Mouse (Mus musculus): ENCODE measurements around the gene Abca15.
"Not testable (repeated sequence)": the region's sequence is repeated elsewhere in the genome, so short reads cannot be mapped to it uniquely, and the experiment has no call there.

The Abca15 gene

DNA sequence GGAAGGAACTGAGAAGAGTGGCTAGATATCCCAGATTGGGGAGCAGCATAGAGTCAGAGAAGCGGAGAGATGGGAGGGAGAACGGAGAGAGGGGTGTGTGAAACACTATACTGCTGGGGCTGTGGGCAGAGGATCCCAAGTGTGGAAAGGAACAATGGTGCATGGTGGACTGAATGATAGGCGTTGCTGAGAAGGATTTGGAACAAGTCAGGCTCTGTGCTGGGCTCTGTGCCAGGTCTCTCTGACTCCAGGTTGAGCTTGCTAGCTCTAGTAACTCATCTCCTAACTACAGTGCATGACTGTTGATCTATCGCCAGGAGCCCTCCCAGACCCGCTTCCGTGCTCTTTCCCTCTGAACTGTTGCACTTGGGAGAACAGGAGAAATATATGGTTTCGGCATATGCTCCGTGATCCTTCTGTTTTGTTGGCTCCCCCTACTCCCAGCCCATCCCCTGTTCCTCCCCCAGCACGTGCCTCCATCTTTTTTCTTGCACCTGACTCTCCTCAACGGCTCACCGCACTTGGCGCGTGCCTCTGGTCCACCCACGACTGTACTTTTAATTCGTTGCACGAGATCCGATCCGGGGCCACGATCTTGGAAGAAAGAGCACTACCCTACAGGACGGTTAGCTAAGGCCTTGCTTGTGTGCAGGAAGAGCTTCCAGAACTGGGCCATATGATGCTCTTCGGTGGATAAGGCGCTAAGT is at the start of gene Abca15:
Gene Abca15 (plus strand): TSS at position 584 of the 707 bp plus-strand sequence.
- peak in 1 of 2 experiments; percentile 14 for DNase-seq (ENCODE audit: low spot score in 2 of 2)

DNA sequence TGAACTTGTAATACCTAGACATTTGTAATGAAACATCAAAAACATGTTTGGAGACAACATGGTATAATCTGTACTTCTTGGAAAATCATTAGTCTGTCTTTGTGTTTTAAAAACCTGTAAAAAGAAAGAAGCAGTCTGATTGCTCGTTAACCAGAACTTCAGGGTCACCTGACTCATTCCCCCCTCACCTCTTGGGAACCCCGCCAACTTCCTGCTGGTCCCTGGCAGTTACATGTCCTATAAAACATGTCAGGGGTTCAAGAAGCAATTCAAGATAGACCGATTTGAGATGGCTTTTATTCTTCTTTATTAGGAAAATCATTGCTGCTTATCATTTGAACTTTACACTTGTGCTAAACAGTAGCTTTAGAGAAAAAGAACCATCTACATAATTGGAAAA is 43.2 kb upstream of the Abca15 start:
- DNase-seq (ENCODE audit: low spot score in 2 of 2) = no peak

GRCm38 (mm10) chr7:120316086-120316485 is 12.4 kb upstream of the Abca15 start:
- DNase-seq (ENCODE audit: low spot score in 2 of 2) = peak; percentile 33 to 43

DNA sequence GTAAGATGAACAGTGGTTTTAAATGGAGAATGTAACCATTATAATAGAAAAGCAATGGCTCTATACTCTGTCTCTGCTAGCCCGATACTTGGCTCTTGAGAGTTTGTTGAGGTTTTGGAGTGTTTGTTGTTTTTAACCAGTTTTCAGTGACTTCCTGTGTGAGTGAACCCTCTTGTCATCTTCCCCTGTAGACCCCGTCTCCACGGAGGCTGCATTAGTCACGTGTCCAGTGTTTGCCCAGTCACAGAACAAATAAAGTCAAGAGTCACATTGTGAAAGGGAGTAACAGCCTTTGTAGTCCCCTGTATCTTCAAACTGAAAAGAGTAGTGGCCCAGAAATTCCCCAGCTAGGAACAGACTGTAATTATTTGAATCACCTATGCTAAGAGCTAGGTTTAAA is 5.5 kb upstream of the Abca15 start:
- no peak for DNase-seq (ENCODE audit: low spot score in 2 of 2)

DNA sequence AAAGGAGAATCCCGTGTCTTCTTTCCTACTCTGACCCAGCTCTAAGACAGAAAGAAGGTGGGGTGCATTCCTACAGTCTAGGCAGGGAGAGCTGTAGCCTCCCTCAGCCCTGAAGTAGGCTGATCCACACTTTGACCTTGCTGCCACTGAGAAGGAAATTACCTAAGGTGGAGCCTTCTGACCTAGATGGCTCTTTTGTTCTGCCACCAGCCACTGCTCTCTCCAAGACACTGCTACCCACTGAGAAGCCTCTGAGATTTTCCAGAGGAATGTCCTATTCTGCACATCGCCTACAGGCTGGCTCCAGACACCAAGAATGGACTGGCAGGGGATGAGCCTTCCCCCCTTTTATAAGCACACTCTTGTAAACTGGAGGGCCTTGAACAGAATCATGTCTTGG is 2.6 kb upstream of the Abca15 start:
- DNase-seq (ENCODE audit: low spot score in 2 of 2) = not testable (repeated sequence)

GRCm38 (mm10) chr7:120327220-120328073 is 1.0 kb upstream of the Abca15 start:
- peak; percentile 24 to 73 for DNase-seq (ENCODE audit: low spot score in 2 of 2)

DNA sequence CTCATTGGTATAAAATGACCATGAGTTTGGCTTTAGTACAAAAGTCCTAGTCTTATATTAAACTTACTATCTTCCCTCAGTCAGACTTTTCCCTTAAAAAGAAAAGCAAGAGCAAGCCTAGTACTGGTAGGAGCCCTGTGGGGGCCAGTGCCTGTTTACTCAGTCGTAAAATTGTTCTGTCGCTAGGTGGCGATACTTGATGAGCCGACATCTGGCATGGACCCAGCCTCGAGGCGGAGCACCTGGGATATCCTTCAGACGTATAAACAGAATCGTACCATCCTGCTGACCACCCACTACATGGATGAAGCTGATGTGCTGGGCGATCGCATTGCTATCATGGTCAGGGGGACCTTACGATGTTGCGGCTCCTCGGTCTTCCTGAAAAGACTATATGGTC is 32.7 kb downstream of the Abca15 start:
- no peak for DNase-seq (ENCODE audit: low spot score in 2 of 2)

DNA sequence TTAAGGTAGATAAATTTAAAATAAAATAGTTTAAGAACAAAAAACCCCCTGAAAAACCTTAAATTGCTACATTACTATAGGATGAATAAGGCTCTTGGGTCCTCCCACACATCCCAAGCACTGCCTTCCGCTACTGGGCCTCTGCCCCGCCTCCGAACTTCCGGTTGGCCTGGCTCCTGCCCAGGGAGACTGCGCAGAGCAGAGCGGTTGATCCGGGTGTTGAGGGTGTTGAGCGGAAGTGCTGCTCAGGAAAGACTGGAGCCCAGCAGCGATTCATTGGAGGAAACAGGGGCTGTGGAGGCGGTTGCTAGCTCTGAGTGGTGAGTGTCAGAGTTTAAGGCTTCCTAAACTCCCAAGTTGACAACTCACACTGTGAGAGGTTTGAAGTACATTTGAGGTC is 81.0 kb downstream of the Abca15 start, which contains the start of gene Abca16:
Gene Abca16 (plus strand): TSS at position 201 of the 400 bp plus-strand sequence.
- DNase-seq (ENCODE audit: low spot score in 2 of 2) = no peak

- no peak for DNase-seq (ENCODE audit: low spot score in 2 of 2)
Measured at GRCm38 (mm10) chr7:120412391-120412790, 83.9 kb downstream of the Abca15 start.

GRCm38 (mm10) chr7:120426625-120427024 is 98.2 kb downstream of the Abca15 start:
- no peak for DNase-seq (ENCODE audit: low spot score in 2 of 2)

GRCm38 (mm10) chr7:120431464-120431863 is 103.0 kb downstream of the Abca15 start:
- DNase-seq (ENCODE audit: low spot score in 2 of 2) = no peak

Data from frontal cortex, postnatal 36 days (tissue).